Mouse (Mus musculus) gastrocnemius, postnatal 25 days (tissue): ENCODE measurements around the gene Tnfsf12. TPM values are rescaled to one million over a fixed set of nuclear protein-coding genes. Genes with fewer than 3 reads are reported as not detected.

Experiments used
- DNase-seq: peaks from one replicate; pipeline ENCODE4 v3.0.0; 2022
- microRNA-seq, 2 experiments: library from miRNA; unstranded; fragments of <30 nt; microRNA quantifications; one replicate each; pipeline ENCODE4 v1.2.0; 2021; ENCODE audit warnings: borderline replicate concordance in 2 of 2
- total RNA-seq, 2 experiments: library from RNA; stranded (reverse); gene quantifications; 1 replicate in 1 of 2; 2 replicates in 1 of 2; pipeline ENCODE4 v1.2.3; 2021

Gene Tnfsf12
- total RNA-seq, 2 experiments from 2014 or later = 8.3 to 11.6 TPM

DNA sequence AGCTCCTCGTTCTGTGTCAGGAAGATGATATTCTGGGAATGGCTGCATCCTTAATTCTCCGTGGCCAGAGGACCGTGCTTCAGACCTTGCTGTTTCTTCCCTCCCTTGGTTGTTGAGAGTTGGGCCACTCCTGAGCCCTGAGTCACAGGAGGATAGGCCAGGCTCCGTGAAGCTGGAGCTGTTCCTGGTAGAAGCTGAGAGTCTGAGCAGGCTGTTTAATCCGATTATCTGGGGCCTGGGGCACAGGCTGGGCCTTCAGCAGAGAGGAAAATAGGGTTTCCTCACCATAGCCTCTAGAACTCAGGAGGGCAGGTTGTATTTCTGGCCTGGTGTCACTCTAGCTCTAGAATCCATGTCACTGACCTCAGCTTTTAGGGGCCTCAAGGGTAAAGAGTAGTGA is 42.2 kb downstream of the Tnfsf12 start:
- no peak for DNase-seq

GRCm38 (mm10) chr11:69645860-69646259 is 49.8 kb downstream of the Tnfsf12 start:
- DNase-seq = no peak

Small RNA genes lying within 50 kb of the gene (microRNA-seq; reads per million reads assigned to microRNA genes)
- gene Mir1934 = 0.79 to 2.9 reads per million in 2 experiments

Other genes starting within 250 kb of the Tnfsf12 start
- gene Dnah2, start 146.7 kb downstream of the Tnfsf12 start, total RNA-seq = under 1 TPM; 0.03 to 0.48 TPM
- under 1 TPM; 0.35 to 0.69 TPM for gene Efnb3, start 135.6 kb downstream of the Tnfsf12 start, total RNA-seq
- 1 to 10 TPM; 3.4 to 3.7 TPM for gene Wrap53, start 115.6 kb downstream of the Tnfsf12 start, total RNA-seq
- 10 to 100 TPM; 12.2 to 12.7 TPM for gene Trp53, start 115.5 kb downstream of the Tnfsf12 start, total RNA-seq
- gene Atp1b2, start 89.9 kb downstream of the Tnfsf12 start, total RNA-seq = 100 to 1,000 TPM; 365 to 378 TPM
- gene Shbg, start 77.9 kb downstream of the Tnfsf12 start, total RNA-seq = under 1 TPM in 1 of 2 experiments, not detected in 1; 0.62 TPM
- 1 to 10 TPM; 2.3 to 2.8 TPM for gene Sat2, start 73.8 kb downstream of the Tnfsf12 start, total RNA-seq
- gene Fxr2, start 62.9 kb downstream of the Tnfsf12 start, total RNA-seq = 10 to 100 TPM; 76.0 to 77.1 TPM
- not detected for gene Sox15, start 40.5 kb downstream of the Tnfsf12 start, total RNA-seq
- gene Mpdu1, start 33.2 kb downstream of the Tnfsf12 start, total RNA-seq = 10 to 100 TPM in 1 of 2 experiments, 1 to 10 TPM in 1; 6.6 to 10.0 TPM
- gene Cd68, start 29.7 kb downstream of the Tnfsf12 start, total RNA-seq = 1 to 10 TPM; 1.3 to 9.1 TPM
- gene Eif4a1, start 23.4 kb downstream of the Tnfsf12 start, total RNA-seq = 100 to 1,000 TPM in 1 of 2 experiments, 10 to 100 TPM in 1; 99.8 to 102 TPM
- gene Senp3, start 13.8 kb downstream of the Tnfsf12 start, total RNA-seq = 10 to 100 TPM; 19.1 to 23.5 TPM
- gene Tnfsf13, start 10.1 kb downstream of the Tnfsf12 start, total RNA-seq = 1 to 10 TPM in 1 of 2 experiments, under 1 TPM in 1; 0.67 to 1.5 TPM
- gene Tnfsfm13, start 249 bp upstream of the Tnfsf12 start, total RNA-seq = 1 to 10 TPM in 1 of 2 experiments, under 1 TPM in 1; 0.87 to 2.1 TPM
- gene Polr2a, start 62.8 kb upstream of the Tnfsf12 start, total RNA-seq = 10 to 100 TPM; 24.7 to 27.5 TPM
- gene Slc35g3, start 66.1 kb upstream of the Tnfsf12 start, total RNA-seq = not detected
- 10 to 100 TPM; 23.0 to 28.1 TPM for gene Zbtb4, start 70.1 kb upstream of the Tnfsf12 start, total RNA-seq
- 10 to 100 TPM; 36.2 to 53.1 TPM for gene Chrnb1, start 100.1 kb upstream of the Tnfsf12 start, total RNA-seq
- 1 to 10 TPM; 6.3 to 6.7 TPM for gene Fgf11, start 106.0 kb upstream of the Tnfsf12 start, total RNA-seq
- gene Tmem102, start 109.8 kb upstream of the Tnfsf12 start, total RNA-seq = under 1 TPM; 0.18 to 0.35 TPM
- not detected for gene Gm39566, start 119.4 kb upstream of the Tnfsf12 start, total RNA-seq
- gene Spem2, start 122.6 kb upstream of the Tnfsf12 start, total RNA-seq = not detected
- not detected for gene Spem1, start 126.3 kb upstream of the Tnfsf12 start, total RNA-seq
- 1 to 10 TPM; 3.1 to 3.9 TPM for gene Nlgn2, start 141.9 kb upstream of the Tnfsf12 start, total RNA-seq
- 100 to 1,000 TPM; 126 to 144 TPM for gene Tmem256, start 142.7 kb upstream of the Tnfsf12 start, total RNA-seq
- gene Plscr3, start 150.5 kb upstream of the Tnfsf12 start, total RNA-seq = 10 to 100 TPM; 10.8 to 13.7 TPM
- gene Tnk1, start 162.9 kb upstream of the Tnfsf12 start, total RNA-seq = under 1 TPM in 1 of 2 experiments, not detected in 1; 0.11 TPM
- not detected for gene Tmem95, start 182.2 kb upstream of the Tnfsf12 start, total RNA-seq
- 1 to 10 TPM; 1.7 to 2.2 TPM for gene Kctd11, start 185.6 kb upstream of the Tnfsf12 start, total RNA-seq
- gene Acap1, start 199.7 kb upstream of the Tnfsf12 start, total RNA-seq = under 1 TPM; 0.26 to 0.38 TPM
- not detected for gene 2810408A11Rik, start 205.1 kb upstream of the Tnfsf12 start, total RNA-seq
- 10 to 100 TPM; 25.4 to 26.0 TPM for gene Neurl4, start 205.2 kb upstream of the Tnfsf12 start, total RNA-seq
- gene Gps2, start 218.0 kb upstream of the Tnfsf12 start, total RNA-seq = 10 to 100 TPM; 34.6 to 35.2 TPM
- 100 to 1,000 TPM; 417 to 422 TPM for gene Eif5a, start 226.1 kb upstream of the Tnfsf12 start, total RNA-seq
- gene Ybx2, start 239.9 kb upstream of the Tnfsf12 start, total RNA-seq = 10 to 100 TPM; 10.4 to 10.9 TPM